Mouse (Mus musculus): ENCODE measurements at regions not wholly inside any gene's neighbourhood (a gene's known extent, or its start where the extent isn't known, plus 50 kb on each side); places are given as distances from the start of the nearest gene placed in this dataset.

DNA sequence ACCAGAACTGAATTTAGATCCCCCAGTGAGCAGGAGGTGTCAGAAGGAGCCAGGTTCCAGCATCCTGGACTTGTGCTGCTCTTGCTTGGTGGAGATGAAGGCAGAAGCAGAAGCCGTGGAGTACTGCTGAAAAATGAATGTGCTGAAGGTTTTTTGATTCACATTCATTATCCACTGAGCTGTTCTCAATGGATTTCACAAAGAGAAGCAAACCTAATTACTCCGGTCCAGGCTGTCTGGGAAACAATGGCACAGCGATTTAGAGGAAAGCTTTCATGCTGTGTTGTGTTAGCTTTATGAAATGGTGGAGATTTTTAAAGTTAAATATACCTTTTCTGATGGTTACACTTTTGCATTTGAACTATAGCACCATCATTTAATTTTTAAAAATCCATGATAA is 535.3 kb upstream of the Adgrl3 start:
- intact Hi-C loops (cut with DNase I), result no loop called here
- no peak for DNase-seq (ENCODE audit: low spot score in 2 of 2)

DNA sequence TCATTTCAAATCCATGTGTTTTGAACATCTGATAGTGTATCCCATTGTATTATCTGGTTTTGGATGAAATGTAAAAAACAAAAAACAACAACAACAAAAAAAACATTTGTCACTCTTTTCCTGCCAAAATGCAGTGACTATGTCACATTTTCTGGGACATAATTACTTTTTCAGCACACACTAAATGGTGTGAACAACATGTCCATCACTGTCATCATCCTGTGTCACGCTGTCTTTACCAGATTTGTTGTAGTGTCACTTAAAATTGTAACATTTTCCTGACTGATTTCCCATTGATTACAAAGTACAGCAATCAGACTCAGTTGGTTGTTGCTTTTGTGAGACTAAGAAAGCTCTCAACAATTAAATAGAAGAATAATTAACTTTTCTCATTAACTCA is 531.6 kb upstream of the Adgrl3 start:
- intact Hi-C loops (cut with DNase I), result no loop called here

DNA sequence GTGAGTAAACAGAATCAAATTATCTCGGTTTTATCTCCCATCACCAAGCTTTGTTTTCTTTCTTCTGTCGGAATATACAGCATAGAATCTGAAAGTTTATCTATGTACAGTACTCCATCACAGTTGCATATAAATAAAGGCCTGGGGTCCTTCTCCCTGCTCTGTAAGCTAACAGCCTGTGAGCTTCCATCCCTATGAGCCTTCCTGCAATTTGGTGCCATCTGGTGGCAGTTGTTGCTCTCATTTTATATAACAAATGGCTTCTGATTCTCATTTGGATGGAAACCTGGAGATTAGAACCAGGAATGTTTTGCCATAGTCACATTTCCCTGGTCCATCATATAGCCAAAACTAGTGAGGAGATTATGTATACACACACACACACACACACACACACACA is 511.3 kb upstream of the Adgrl3 start:
- intact Hi-C loops (cut with DNase I), result no loop called here
- peak in 1 of 2 experiments; percentile 40 for DNase-seq (ENCODE audit: low spot score in 2 of 2)

More for the DNA sequence above, 531.6 kb upstream of the Adgrl3 start:
- DNase-seq (ENCODE audit: low spot score in 2 of 2), result no peak

DNA sequence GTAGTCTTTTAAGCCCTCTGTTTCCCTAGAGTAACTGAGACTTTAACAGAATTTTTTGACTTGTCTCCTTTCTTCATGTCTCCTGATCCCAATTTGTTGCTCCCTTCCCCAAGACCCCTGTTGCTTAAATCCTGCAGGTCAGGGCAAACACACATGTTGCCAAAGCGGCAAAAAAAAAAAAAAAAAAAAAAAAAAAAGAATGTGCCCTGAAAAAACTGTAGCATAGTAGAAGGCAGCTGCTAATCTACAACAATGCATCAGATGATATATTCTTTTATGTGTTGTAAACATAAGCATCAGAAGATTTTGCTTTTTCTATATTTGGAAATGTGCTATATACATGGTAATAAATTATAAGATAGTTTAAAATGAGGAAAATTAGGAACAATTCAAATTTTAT is 479.9 kb upstream of the Adgrl3 start:
- intact Hi-C loops (cut with DNase I), result no loop called here
- DNase-seq (ENCODE audit: low spot score in 2 of 2), result no peak

DNA sequence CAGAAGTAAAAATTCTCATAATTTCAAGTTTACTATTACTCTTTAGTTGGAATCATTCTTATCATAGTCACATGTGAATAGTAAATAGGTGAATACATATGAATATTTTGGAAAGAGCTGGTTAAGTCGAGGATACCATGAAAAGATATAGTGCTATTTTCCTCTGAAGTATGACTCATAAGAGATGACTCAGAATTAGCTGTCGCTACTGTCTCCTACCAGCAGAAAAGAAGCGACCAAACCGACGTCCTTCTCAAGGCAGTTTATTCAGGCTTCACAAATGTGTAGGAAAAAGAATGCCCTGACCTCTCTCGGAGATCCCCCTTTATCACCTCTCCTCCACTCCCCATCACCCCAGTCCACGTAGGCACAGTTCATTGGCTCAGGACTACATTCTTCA is 468.3 kb upstream of the Adgrl3 start:
- intact Hi-C loops (cut with DNase I), result no loop called here
- DNase-seq (ENCODE audit: low spot score in 2 of 2), result no peak

DNA sequence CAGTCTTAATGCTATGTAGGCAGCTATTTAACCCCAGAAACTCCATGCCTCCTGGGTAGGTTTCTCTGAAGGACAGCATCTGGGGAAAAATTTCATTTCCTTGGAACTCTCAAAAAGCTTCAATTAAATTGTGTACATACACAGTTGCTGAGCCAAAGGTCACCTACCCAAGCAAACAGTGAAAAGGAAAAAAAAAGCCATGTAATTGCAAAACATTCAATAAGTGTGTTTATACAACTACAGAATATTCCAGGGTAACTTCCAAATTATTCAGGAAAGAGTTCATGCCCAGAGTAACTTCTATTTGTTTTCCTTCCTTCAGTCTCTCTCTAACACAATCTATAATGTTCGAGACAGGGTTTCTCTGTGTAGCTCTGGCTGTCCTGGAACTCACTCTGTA is 441.2 kb upstream of the Adgrl3 start:
- intact Hi-C loops (cut with DNase I), result no loop called here
- DNase-seq (ENCODE audit: low spot score in 2 of 2), result no peak

DNA sequence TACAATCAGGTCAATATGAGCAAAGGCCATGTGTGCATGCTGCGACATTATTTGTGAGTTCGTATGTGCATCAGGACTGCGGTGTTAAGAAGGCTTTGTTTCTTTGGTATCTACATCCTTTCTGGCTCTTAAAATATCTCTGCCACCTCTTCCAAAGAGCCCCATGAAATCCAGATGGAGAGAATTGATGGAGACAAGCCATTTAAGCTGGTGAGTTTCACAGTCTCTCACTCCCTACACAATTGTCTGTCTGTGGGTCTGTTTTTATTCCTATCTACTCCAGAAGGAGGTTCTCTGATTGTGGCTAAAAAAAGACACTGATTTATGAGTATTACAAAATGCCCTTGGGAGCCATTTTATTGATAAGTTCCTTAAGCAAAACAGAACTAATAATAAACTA is 408.4 kb upstream of the Adgrl3 start:
- intact Hi-C loops (cut with DNase I), result no loop called here
- no peak for DNase-seq (ENCODE audit: low spot score in 2 of 2)

DNA sequence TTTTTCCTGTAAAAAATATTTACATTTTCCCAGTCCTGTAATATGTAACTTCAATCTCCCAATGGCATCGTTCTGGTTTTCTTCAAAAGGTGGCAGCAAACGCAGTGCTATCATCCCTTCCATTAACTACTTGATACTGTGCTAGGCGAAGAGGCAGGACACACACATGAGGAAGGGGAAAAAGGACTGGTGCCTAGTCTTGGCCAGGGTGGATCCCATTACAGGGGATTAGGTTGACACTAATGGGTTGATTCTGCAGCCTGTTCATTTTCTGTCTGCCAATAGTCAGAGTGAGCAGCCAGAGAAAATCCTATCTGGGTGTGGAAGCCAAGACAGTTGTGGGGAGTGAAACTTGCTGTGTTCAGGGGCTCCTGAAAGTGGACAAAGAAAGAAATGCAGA is 392.7 kb upstream of the Adgrl3 start:
- no peak for DNase-seq (ENCODE audit: low spot score in 2 of 2)
- intact Hi-C loops (cut with DNase I), result no loop called here

DNA sequence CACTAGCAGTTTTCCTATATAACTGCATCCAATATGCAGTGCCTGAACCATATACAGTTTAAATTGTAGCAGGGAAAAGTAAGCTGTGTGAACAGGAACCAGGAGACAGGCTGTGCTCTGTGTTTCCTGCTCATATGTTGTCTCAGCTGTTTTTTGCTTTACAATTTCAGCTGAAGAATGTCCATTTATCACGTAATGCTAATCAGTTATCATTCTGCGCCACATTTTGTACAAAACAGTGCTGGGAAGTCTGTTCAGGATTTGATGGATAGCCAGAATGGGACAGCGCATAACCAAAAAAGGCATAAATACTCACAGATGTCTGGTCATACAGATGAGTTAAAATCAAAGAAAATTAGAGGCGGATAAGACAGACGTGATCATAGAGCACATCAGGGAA is 360.9 kb upstream of the Adgrl3 start:
- intact Hi-C loops (cut with DNase I), result no loop called here
- no peak for DNase-seq (ENCODE audit: low spot score in 2 of 2)

DNA sequence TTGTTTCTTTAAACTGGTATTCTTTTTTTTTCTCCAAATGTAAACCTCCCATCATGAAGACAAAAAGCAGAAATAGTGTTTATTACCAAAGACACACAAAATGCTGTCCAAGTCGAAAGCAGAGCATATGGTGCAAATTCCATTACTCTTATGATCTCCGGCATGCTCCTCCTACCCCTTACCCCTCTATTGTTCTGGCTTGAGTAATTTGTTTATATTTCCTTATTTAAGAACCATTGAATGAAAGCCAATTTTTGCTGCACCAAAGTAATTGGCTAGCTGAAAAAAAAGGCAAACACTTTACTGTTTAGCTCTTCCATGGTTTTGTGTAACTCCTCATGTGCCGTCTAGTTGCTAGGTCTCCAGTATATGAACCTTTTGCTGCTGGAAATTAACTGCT is 360.4 kb upstream of the Adgrl3 start:
- intact Hi-C loops (cut with DNase I), result no loop called here
- DNase-seq (ENCODE audit: low spot score in 2 of 2), result no peak

DNA sequence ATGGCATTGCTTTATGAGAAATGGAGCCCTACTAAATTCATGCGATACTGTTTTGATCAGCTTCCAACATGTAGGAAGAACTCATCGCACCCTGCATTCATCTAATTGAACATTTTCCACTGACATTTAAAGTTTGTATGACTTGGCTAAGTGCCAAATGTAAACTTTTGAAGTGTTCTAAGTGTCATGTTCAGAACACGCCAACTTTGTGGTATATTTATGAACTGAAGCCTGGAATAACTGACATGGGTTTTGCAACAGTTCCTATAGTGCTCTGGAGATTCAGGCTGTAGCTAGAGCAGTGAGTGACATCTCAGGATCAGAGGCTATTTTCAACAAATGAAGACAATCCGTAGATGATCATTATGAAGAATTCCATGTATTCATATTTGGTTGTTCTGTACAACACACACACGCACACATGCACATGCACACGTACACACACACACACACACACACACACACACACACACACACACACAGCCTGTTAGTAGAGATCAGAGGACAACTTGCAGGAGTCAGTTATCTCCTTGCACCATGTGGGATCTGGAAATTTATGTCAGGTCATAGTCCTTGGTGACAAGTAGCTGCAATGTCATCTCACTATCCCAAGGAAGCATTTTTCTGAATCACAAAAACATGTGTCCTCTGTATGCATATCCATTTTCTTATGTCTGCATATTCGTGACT is 349.5 kb upstream of the Adgrl3 start:
- intact Hi-C loops (cut with DNase I), result no loop called here
- no peak for DNase-seq (ENCODE audit: low spot score in 2 of 2)

DNA sequence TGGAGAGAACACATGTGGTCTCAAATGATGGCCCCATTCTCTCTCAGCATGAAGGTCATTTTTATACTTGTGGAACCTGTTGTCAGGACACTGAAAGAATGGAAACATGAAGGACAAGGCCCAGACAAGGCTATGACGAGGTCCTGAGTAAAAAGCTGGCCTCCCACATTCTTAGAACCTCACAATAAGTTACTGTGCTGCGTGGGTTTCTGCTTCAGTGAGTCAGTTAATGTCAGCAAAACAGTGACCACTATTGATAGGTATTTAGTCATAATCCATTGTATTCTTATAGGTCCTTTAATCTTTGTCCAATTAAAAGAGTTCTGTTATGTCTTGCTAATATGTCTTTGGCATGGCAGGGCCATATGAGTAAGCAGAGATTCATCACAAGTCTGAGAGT is 336.5 kb upstream of the Adgrl3 start:
- DNase-seq (ENCODE audit: low spot score in 2 of 2), result no peak
- intact Hi-C loops (cut with DNase I), result no loop called here

DNA sequence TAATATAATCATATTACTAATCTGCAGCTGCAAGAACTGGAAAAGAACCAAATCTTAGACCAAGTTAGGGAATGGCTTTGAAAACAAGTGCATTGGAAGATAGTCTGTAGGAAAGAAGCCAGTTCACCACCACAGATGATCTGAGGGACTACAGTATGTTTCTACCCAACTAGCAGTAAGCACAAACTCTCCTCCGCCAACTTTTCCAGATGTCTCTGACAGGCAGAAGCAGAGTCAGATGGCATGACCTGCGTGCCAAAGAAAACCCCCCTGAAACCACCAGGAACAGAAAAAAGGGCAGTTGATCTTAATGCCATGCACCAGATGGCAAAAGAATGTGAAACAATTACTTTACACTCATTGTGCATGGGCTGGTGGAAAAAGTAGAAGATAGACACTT is 319.1 kb upstream of the Adgrl3 start:
- DNase-seq (ENCODE audit: low spot score in 2 of 2), result no peak
- intact Hi-C loops (cut with DNase I), result no loop called here

DNA sequence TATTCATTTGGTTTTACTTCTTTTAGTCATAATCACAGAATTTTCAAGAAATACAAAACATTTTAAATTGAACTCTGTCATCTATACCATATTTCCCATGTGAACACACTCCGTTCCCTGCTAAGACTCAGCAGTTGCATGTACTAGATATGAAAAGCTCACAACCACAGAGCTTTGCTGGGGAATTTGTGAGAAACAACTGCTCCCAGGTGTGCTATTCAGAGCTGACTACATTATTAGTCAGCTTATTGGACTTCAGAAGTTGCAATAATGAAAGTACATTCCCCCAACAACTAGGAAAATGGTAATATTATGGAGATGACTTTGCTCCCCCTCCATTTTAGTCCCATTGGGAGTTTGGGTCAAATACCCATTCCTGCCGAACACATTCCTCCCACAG is 315.2 kb upstream of the Adgrl3 start:
- DNase-seq (ENCODE audit: low spot score in 2 of 2), result no peak
- intact Hi-C loops (cut with DNase I), result no loop called here

DNA sequence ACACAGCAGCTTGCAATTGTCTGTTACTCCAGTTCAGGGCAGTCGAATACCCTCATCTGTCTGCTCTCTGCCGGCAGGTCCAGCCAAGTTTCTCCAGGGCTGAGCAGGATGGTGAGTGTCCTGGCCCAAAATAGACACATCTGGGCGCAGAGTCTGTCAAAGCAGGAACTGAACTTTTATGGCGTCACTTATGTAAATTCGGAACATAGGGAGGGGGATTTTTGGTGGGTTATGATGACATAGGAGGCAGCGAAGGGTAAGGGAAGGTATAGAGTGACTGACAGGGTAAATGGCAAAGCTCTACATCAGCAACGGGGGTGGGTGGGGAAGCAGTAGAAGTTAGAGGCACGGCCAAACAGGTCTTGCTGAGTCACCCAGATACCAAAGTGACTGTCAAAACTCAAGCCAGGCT is 313.3 kb upstream of the Adgrl3 start:
- intact Hi-C loops (cut with DNase I), result no loop called here
- DNase-seq (ENCODE audit: low spot score in 2 of 2), result no peak

Measured in left cerebral cortex, postnatal 36 days (tissue).